Comparison of ENCODE assay signal across 15 mouse cellular contexts in the genomic region with DNA sequence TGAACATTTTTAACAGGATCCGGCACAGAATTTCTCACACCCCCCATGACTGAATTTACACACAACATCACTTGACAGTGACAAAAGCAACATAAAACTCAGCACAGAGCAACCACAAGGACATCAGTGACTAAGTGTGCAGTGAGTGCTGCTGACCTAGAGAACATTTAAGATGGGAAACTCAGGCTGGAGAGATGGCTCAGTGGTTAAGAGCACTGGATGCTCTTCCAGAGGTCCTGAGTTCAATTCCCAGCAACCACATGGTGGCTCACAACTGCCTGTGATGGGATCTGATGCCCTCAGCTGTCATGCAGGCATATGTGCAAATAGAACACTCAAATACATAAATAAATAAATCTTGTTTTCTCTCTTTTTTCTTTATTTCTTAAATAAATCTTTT. TPM values are rescaled to one million over a fixed set of nuclear protein-coding genes. Genes with fewer than 3 reads are reported as not detected.
"Had no signal": no experiment of that assay in that cellular context is flagged by ENCODE, and none has a peak within 500 bp of the region (broad histone marks: within the 10 kb centered on the region; RNA-seq: fewer than 3 reads in every experiment).

No protein-coding gene starts in this region.

- DNase-seq: liver, postnatal 0 days; lung, adult 2 months; lung, postnatal 14 days; lung, postnatal 36 days; midbrain, embryonic 14.5 days; retina, postnatal 1 day; right cerebral cortex, adult 18-20 months; right cerebral cortex, postnatal 14 days; thymus, postnatal 14 days; thymus, postnatal 4 days had no signal

- ATAC-seq: liver, postnatal 0 days; lung, postnatal 0 days; midbrain, embryonic 16.5 days had no signal

RNA-seq across cellular contexts. Expression of a gene that starts 12.1 kb away (rescaled TPM):
- total RNA-seq: megakaryocyte-erythroid progenitor cell, adult 5-6 weeks had no signal
- polyA plus RNA-seq: macrophage had no signal

RNA-seq across cellular contexts. Expression of a gene that starts 57.7 kb away (rescaled TPM):
- total RNA-seq: megakaryocyte, adult 5-6 weeks had no signal
- polyA plus RNA-seq: macrophage had no signal
